Mouse (Mus musculus) left cerebral cortex, postnatal 36 days (tissue): Measurements from ENCODE around the gene Rab26. TPM values are rescaled to one million over a fixed set of nuclear protein-coding genes. Genes with fewer than 3 reads are reported as not detected.

Experiments used
- DNase-seq, 2 experiments: peaks; one replicate each; pipeline ENCODE4 v3.0.0; 2021 to 2022; ENCODE audit warnings: low spot score in 2 of 2, mixed read lengths in 1 of 2
- intact Hi-C: fragments of 180-260 bp; cut with DNase I; formaldehyde crosslinking; loops from one replicate; pipeline ENCODE4 v1.15.1; 2025
- total RNA-seq, 2 experiments: library from RNA; stranded (reverse); gene quantifications; 2 replicates each; pipeline ENCODE4 v1.2.3; 2021

Gene Rab26
- total RNA-seq, 2 experiments from 2014 or later = 51.0 to 51.3 TPM

- DNase-seq = peak in 1 of 2 experiments; percentile 76
- intact Hi-C loops = no loop called here
Observed at GRCm38 (mm10) chr17:24488662-24489264, 45.2 kb downstream of the Rab26 start.

DNA sequence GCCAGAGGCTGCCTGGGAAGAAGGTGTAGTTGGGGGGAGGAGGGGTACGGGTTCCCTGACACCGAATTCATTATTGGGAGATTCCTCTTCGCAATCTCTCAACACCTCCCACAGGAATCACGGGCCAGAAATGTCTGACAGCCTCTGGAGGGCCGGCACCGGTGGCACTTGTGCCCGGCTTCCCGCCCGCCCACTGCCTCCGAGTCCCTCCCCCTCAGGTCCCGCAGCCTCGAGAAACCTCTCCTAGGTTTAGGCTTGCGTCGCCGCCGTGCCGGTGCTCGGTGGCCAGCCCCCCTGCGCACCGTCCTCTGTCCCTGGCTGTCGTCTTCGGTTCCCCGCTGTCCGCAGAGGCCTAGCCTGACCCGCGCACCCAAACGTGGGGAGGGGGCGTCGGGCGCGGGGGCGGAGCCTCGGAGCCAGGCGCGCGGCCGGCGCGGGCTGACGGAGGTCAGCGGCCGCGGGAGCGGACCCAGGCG lies 45.8 kb downstream of the Rab26 start, which contains the start of gene Caskin1:
TSS of gene Caskin1 (plus strand) at position 416 of the 476 bp plus-strand sequence.
- peak; percentile 60 to 72 for DNase-seq
- intact Hi-C loops = no loop called here

DNA sequence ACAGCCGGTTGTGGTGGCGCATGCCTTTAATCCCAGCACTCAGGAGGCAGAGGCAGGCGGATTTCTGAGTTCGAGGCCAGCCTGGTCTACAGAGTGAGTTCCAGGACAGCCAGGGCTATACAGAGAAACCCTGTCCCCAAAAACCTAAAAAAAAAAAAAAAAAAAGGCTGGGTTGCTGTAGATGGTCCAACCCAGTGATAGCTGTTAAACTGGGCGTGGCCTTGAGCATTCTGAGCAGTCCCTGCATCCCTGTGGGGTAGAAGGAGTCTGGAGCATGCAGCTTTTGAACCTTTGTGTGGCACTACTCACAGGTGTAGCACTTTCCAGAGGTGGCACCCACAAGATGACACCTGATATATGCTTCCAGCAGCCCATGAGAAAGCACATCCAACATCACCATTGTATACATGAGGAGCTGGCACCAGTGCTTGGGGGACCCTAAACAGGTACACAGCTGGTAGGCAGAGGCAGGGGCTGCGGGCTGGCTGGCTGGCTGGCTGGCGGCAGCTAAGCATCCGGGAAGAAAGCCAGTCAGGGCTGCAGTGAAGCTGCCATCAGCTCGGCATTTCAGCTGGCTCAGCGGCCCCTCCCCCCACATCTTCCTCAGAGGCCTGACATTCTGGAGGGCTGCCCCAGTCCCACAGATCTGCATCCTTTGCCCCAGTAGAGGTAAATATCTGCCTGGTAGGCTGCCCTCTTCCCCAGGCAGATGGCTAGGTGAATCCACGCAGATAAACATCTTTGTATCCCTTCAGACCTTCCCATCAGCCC lies 48.7 kb downstream of the Rab26 start:
- no peak for DNase-seq

DNA sequence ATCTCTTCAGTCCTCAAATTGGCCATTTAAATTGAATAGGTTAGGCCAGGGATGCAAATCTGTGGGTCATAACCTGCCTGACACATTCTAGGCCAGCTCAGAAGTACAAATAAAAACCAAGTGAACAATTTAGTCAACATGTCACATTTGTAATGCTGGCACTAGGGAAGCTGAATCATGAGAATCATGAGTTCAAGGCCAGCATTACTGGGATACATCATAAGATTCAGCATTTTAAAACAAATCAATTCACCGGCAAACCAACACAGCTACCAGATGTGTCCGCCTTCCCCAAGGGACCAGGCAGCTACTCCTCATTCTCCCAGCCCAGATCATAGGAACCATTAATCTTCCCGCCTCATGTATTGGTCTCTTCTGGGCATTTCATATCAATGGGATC lies 50.5 kb downstream of the Rab26 start:
- intact Hi-C loops = no loop called here
- no peak for DNase-seq

More for the DNA sequence above, 48.7 kb downstream of the Rab26 start:
- intact Hi-C loops = no loop called here

DNA sequence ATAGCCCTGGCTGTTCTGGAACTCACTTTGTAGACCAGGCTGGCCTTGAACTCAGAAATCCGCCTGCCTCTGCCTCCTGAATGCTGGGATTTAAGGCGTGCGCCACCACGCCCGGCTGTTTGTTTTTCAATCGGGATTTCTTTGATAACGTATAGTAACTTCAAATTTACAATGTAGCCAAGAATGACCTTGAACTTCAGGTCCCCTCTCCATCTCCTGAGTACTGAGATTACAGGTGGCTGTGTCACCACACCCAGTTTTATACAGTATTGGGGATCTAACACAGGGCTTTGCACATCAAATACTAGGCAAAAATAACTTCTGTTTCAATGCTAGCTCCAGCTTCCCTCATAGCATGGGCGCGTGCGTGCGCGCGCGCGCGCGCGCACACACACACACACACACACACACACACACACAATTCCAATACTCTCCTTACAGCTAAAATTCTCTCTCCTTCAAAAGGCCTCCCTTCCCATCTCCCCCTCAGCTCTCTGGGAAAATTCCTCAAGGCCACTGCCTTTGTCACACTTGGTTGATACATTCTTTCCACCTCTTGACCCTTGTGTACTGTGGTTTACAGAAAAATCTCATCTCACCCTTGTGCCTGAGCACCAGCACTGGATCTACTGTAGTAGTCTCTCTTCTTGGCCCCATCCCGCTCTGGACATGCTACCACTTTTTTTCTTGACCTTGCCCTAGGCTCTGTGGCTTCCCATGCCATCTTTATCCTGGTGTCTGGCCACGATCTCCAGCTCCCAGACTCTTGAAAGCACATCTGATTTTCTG lies 52.8 kb downstream of the Rab26 start:
- no peak for DNase-seq
- intact Hi-C loops = no loop called here

- DNase-seq = no peak
Observed at GRCm38 (mm10) chr17:24480201-24480826, 53.7 kb downstream of the Rab26 start.

DNA sequence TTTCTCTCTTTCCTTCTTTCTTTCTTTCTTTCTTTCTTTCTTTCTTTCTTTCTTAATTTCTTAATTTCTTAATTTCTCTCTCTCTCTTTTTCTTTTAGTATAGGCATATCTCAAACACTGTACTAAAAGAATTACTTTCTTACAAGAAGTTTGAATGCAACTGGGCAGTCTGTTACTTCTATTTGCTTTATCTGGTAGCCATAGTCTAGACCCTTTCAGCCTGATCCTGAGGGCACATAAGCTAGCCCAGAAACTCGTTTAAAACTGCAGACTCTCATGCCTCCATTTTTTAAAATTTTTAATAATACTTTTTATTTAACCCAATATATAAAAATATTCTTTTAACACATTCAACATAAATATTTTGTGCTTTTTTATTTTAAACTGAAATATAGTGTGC lies 54.6 kb downstream of the Rab26 start:
- intact Hi-C loops = loop anchor here (5.0 kb wide), 1 partner anchor 33 kb away; no protein-coding TSS in a partner anchor
- no peak for DNase-seq

More at GRCm38 (mm10) chr17:24480201-24480826, 53.7 kb downstream of the Rab26 start:
- intact Hi-C loops = no loop called here

DNA sequence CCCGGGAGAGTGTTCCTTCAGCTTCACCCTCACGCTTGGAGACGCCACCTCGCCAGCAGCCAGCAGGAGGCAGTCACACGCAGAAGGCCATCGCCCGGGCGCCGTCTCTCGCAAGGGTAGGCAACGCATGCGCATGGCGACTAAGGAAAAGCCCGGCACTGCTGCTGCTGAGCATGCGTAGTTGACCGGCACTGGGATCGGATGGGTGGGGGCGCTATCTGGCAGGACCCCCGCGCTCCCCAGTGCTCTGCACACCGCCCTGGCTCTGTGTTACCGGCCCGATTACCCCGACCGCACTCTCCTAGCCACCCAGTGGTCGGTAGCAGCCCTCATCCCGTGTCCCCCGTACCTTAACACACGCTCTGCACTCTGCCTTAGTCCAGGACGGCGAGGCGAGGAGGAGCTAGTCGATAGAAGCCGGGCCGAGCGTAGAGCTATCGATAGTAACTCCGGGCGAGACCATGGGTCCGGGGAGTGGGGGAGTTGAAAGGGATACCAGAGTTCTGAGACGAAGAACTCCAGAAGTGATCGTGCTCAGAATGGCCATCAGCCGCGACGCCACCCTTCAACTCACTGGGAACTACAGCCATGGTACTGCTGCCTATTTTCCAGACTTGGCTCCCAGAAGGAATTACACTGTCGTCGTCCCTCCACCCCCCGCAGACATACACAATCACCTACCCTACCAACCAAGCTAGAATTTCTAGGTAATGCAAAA lies 55.2 kb downstream of the Rab26 start, which contains the start of gene Mlst8:
TSS of gene Mlst8 (minus strand) at position 416 of the 718 bp plus-strand sequence.
- intact Hi-C loops = loop anchor here (5.0 kb wide), 1 partner anchor 33 kb away; no protein-coding TSS in a partner anchor
- DNase-seq = peak; percentile 98

DNA sequence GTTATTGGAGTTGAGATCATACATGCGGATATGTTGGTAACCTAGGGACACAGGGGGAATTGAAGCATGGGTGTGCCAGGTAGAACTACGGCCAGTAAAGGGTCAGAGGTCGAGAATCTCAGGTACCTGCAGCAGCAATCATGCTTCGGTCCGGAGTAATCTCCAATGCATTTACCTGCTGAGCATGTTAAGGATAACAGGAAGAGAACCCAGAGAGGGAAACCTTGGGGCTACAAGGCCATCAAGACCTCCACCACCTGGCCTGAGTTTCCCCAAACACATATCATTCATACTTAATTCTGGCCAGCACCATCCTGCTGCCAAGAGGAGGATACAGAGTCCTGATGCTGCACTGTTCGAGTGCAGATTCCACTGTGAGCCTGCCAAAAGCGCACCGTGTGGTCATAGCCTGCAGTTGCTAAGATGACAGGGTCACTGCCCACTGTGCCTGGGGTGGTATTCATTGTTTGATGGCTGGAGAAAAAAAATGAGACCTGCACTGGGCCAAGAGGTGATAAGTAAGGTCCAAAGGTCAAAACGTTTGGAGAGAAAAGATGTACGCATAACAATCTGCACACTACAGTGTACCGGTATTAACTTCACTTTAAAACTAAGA lies 55.9 kb downstream of the Rab26 start:
- intact Hi-C loops = loop anchor here (5.0 kb wide), 1 partner anchor 34 kb away; no protein-coding TSS in a partner anchor
- no peak for DNase-seq

Other genes starting within 250 kb of the Rab26 start
- gene Abca17, start 183.1 kb downstream of the Rab26 start, total RNA-seq = 1 to 10 TPM in 1 of 2 experiments, under 1 TPM in 1; 0.72 to 1.1 TPM
- 10 to 100 TPM; 79.2 to 79.9 TPM for gene Abca3, start 182.3 kb downstream of the Rab26 start, total RNA-seq
- gene Rnps1, start 119.6 kb downstream of the Rab26 start, total RNA-seq = 100 to 1,000 TPM; 125 to 132 TPM
- 10 to 100 TPM; 26.7 to 30.3 TPM for gene Eci1, start 107.6 kb downstream of the Rab26 start, total RNA-seq
- 1 to 10 TPM; 3.2 to 7.2 TPM for gene Dnase1l2, start 91.1 kb downstream of the Rab26 start, total RNA-seq
- 10 to 100 TPM; 26.2 to 40.9 TPM for gene E4f1, start 63.9 kb downstream of the Rab26 start, total RNA-seq
- 10 to 100 TPM; 60.4 to 75.1 TPM for gene Pgp, start 63.8 kb downstream of the Rab26 start, total RNA-seq
- 1 to 10 TPM in 1 of 2 experiments, under 1 TPM in 1; 0.86 to 1.1 TPM for gene Bricd5, start 60.3 kb downstream of the Rab26 start, total RNA-seq
- gene Mlst8, start 55.1 kb downstream of the Rab26 start, total RNA-seq = 10 to 100 TPM; 35.1 to 35.8 TPM
- gene Caskin1, start 45.6 kb downstream of the Rab26 start, total RNA-seq = 100 to 1,000 TPM; 110 to 140 TPM
- 10 to 100 TPM; 69.6 to 95.6 TPM for gene Traf7, start 6.3 kb downstream of the Rab26 start, total RNA-seq
- 10 to 100 TPM; 62.7 to 85.4 TPM for gene Pkd1, start 15.6 kb upstream of the Rab26 start, total RNA-seq
- 100 to 1,000 TPM; 116 to 157 TPM for gene Tsc2, start 98.4 kb upstream of the Rab26 start, total RNA-seq
- gene Nthl1, start 98.5 kb upstream of the Rab26 start, total RNA-seq = 1 to 10 TPM; 4.2 to 6.6 TPM
- 10 to 100 TPM; 51.0 to 51.2 TPM for gene Slc9a3r2, start 116.1 kb upstream of the Rab26 start, total RNA-seq
- 1 to 10 TPM; 1.1 to 1.3 TPM for gene Npw, start 124.2 kb upstream of the Rab26 start, total RNA-seq
- gene Zfp598, start 135.5 kb upstream of the Rab26 start, total RNA-seq = 10 to 100 TPM; 30.5 to 45.1 TPM
- gene Syngr3, start 155.7 kb upstream of the Rab26 start, total RNA-seq = 100 to 1,000 TPM; 179 to 200 TPM
- 10 to 100 TPM; 18.2 TPM for gene Gfer, start 161.9 kb upstream of the Rab26 start, total RNA-seq
- 1 to 10 TPM; 2.1 to 2.9 TPM for gene Noxo1, start 162.0 kb upstream of the Rab26 start, total RNA-seq
- gene Tbl3, start 173.4 kb upstream of the Rab26 start, total RNA-seq = 10 to 100 TPM; 26.9 to 29.6 TPM
- gene Rnf151, start 183.9 kb upstream of the Rab26 start, total RNA-seq = not detected
- gene Rps2, start 183.9 kb upstream of the Rab26 start, total RNA-seq = 100 to 1,000 TPM; 291 to 312 TPM
- gene Ndufb10, start 190.3 kb upstream of the Rab26 start, total RNA-seq = 100 to 1,000 TPM; 193 to 210 TPM
- gene Rpl3l, start 193.6 kb upstream of the Rab26 start, total RNA-seq = under 1 TPM; 0.39 to 0.57 TPM
- gene Msrb1, start 202.4 kb upstream of the Rab26 start, total RNA-seq = 10 to 100 TPM; 36.4 to 46.7 TPM
- gene Hs3st6, start 218.8 kb upstream of the Rab26 start, total RNA-seq = under 1 TPM; 0.36 to 0.44 TPM